Mouse (Mus musculus): ENCODE data around the gene Irf9.

GRCm38 (mm10) chr14:55644261-55644888 lies 41.0 kb downstream of the Irf9 start:
- TF ChIP-seq CTCF (IDR thresholded peaks at IDR 0.05; ENCODE audit: low read depth) (no peak), EP300 (optimal IDR thresholded peaks at IDR 0.05) (no peak)

Data from stomach, postnatal 0 days (tissue).